Comparison of ENCODE assay signal across 25 mouse cellular contexts in the genomic region with DNA sequence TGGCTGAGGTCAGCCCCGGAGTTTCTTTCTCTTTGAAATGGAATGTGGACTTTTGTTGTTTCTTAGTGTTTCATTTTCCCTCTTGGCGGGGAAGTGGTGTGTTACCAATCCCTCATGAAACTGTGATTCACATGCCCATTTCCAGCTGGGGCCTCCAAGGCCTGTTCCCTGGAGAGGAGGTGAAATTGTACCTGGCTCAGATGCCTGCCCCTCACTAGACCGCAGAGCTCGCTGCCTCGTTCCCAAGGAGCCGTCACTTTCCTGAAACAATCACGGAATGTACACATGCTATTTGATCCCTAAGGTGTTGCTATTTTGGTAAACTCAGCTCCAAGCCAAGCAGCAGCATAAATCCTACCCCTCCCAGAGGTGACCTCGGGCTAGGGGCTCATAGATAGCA.
A peak's percentile ranks its signal among the peaks of the same experiment; 100 is the strongest.
DNase-seq lines count a peak whose midpoint lies in the region; ATAC-seq lines count a peak whose summit lies in the region.
"Had no signal": no experiment of that assay in that cellular context is flagged by ENCODE, and none has a peak within 500 bp of the region (broad histone marks: within the 10 kb centered on the region; RNA-seq: fewer than 3 reads in every experiment).

No protein-coding gene starts in this region.

- peak; percentile 22 for DNase-seq in lung, postnatal 25 days (ENCODE audit: low spot score)
- no peak for DNase-seq in lung, postnatal 4 days
- DNase-seq in thymus, postnatal 14 days, result no peak
- DNase-seq in MN1 (ENCODE audit: low spot score), result no peak
- DNase-seq: adrenal gland, postnatal 36 days; cerebellum, adult 18-20 months; cerebellum, postnatal 10 days; gastrocnemius, postnatal 10 days; kidney, adult 2 months; kidney, postnatal 36 days; right cerebral cortex, postnatal 4 days had no signal

- H3K4me2 ChIP-seq in kidney, embryonic 16.5 days (replicated peaks; ENCODE audit: low read depth, low read length), result no peak overlapping the region
- H3K4me2 ChIP-seq in kidney, embryonic 14.5 days (replicated peaks; ENCODE audit: low read depth, low read length), result no peak overlapping the region
- H3K4me2 ChIP-seq in embryonic facial prominence, embryonic 15.5 days (replicated peaks), result no peak overlapping the region
- H3K4me2 ChIP-seq: liver, embryonic 15.5 days; midbrain, embryonic 12.5 days; neural tube, embryonic 12.5 days had no signal

- no peak overlapping the region for H3K4me3 ChIP-seq in kidney, embryonic 16.5 days (ENCODE audit: low read length)
- no peak overlapping the region for H3K4me3 ChIP-seq in kidney, embryonic 14.5 days (ENCODE audit: low read length)
- H3K4me3 ChIP-seq in embryonic facial prominence, embryonic 15.5 days (replicated peaks), result no peak overlapping the region
- H3K4me3 ChIP-seq: erythroblast, embryonic 14.5 days; layer of hippocampus, adult 2 months; left cerebral cortex, adult 2 months; liver, embryonic 15.5 days; megakaryocyte, embryonic 14.5 days; midbrain, embryonic 12.5 days; myocyte; neural tube, embryonic 12.5 days had no signal

- no peaks in the 10 kb centered on the region for H3K36me3 ChIP-seq in kidney, embryonic 16.5 days (ENCODE audit: insufficient read depth, low read length)
- H3K36me3 ChIP-seq in kidney, embryonic 14.5 days (ENCODE audit: control insufficient read depth, insufficient read depth, low read length), result no peaks in the 10 kb centered on the region
- no peaks in the 10 kb centered on the region for H3K36me3 ChIP-seq in embryonic facial prominence, embryonic 15.5 days
- H3K36me3 ChIP-seq: liver, embryonic 15.5 days; midbrain, embryonic 12.5 days; neural tube, embryonic 12.5 days had no signal

- no peaks in the 10 kb centered on the region for H3K9me3 ChIP-seq in kidney, embryonic 16.5 days (ENCODE audit: low read length)
- no peaks in the 10 kb centered on the region for H3K9me3 ChIP-seq in kidney, embryonic 14.5 days (ENCODE audit: control insufficient read depth, low read length)
- H3K9me3 ChIP-seq in embryonic facial prominence, embryonic 15.5 days (replicated peaks), result no peaks in the 10 kb centered on the region
- H3K9me3 ChIP-seq: liver, embryonic 15.5 days; megakaryocyte, embryonic 14.5 days; midbrain, embryonic 12.5 days; neural tube, embryonic 12.5 days had no signal

- H3K27ac ChIP-seq in kidney, embryonic 16.5 days (ENCODE audit: low read length), result no peak overlapping the region; the same call in 1 of the 2 replicates
- no peak overlapping the region for H3K27ac ChIP-seq in kidney, embryonic 14.5 days (ENCODE audit: low read depth, low read length)
- H3K27ac ChIP-seq in embryonic facial prominence, embryonic 15.5 days (replicated peaks), result no peak overlapping the region; the same call in 1 of the 2 replicates
- H3K27ac ChIP-seq: layer of hippocampus, adult 2 months; left cerebral cortex, adult 2 months; liver, embryonic 15.5 days; midbrain, embryonic 12.5 days; neural tube, embryonic 12.5 days had no signal

- H3K4me1 ChIP-seq in kidney, embryonic 16.5 days (ENCODE audit: insufficient read depth, low read length), result 0 out of 2 replicates have a peak, but pooled peaks cover 5% of the 10 kb centered on the region
- H3K4me1 ChIP-seq in kidney, embryonic 14.5 days (ENCODE audit: control insufficient read depth, insufficient read depth, low read length), result 0 out of 2 replicates have a peak, but pooled peaks cover 3% of the 10 kb centered on the region
- peaks cover 17% of the 10 kb centered on the region; the same call in 1 of the 2 replicates for H3K4me1 ChIP-seq in embryonic facial prominence, embryonic 15.5 days
- H3K4me1 ChIP-seq: midbrain, embryonic 12.5 days; neural tube, embryonic 12.5 days had no signal

- ATAC-seq in kidney, embryonic 16.5 days (ENCODE audit: low FRiP score, low TSS enrichment), result peak; percentile 49; the same call in 1 of the 2 replicates
- ATAC-seq in kidney, embryonic 14.5 days (ENCODE audit: low FRiP score, low TSS enrichment), result no peak
- peak; percentile 48; the same call in 1 of the 2 replicates for ATAC-seq in embryonic facial prominence, embryonic 15.5 days (ENCODE audit: insufficient number of reproducible peaks, low FRiP score, low TSS enrichment, low read depth)
- ATAC-seq: CD4-positive, CD25-positive, alpha-beta regulatory T cell, adult 4 months; forebrain, embryonic 16.5 days; hindbrain, embryonic 16.5 days had no signal

- no peaks in the 10 kb centered on the region for H3K27me3 ChIP-seq in kidney, embryonic 16.5 days (ENCODE audit: insufficient read depth, low read length)
- H3K27me3 ChIP-seq in kidney, embryonic 14.5 days (ENCODE audit: control insufficient read depth, insufficient read depth, low read length), result no peaks in the 10 kb centered on the region
- no peaks in the 10 kb centered on the region for H3K27me3 ChIP-seq in embryonic facial prominence, embryonic 15.5 days
- H3K27me3 ChIP-seq: liver, embryonic 15.5 days; megakaryocyte, embryonic 14.5 days; midbrain, embryonic 12.5 days; neural tube, embryonic 12.5 days had no signal

- WGBS in kidney, embryonic 16.5 days, result 38% methylated on average over 8 of the region's 8 CpGs
- WGBS in kidney, embryonic 14.5 days, result 49% methylated on average over 8 of the region's 8 CpGs
- 34% methylated on average over 8 of the region's 8 CpGs for WGBS in embryonic facial prominence, embryonic 15.5 days

- H3K9ac ChIP-seq in kidney, embryonic 16.5 days (replicated peaks; ENCODE audit: low read length), result no peak overlapping the region; the same call in 1 of the 2 replicates
- H3K9ac ChIP-seq in kidney, embryonic 14.5 days (ENCODE audit: low read depth, low read length), result no peak overlapping the region
- no peak overlapping the region for H3K9ac ChIP-seq in embryonic facial prominence, embryonic 15.5 days
- H3K9ac ChIP-seq: liver, embryonic 15.5 days; midbrain, embryonic 12.5 days; neural tube, embryonic 12.5 days had no signal
